Mouse (Mus musculus) stomach, postnatal 0 days (tissue): ENCODE measurements at regions not wholly inside any gene's neighbourhood (a gene's known extent, or its start where the extent isn't known, plus 50 kb on each side); places are given as distances from the start of the nearest gene placed in this dataset.

Experiments used
- CTCF ChIP-seq: IDR thresholded peaks from 2 replicates; pipeline ENCODE4 v1.5.1; 2016; ENCODE audit warnings: antibody characterized with exemption, low read depth, mild to moderate bottlenecking, moderate library complexity
- EP300 ChIP-seq: optimal IDR thresholded peaks from 2 replicates; pipeline ENCODE3; 2016; ENCODE audit warnings: antibody characterized with exemption

- TF ChIP-seq CTCF (peak; percentile 79), EP300 (no peak)
Measured at GRCm38 (mm10) chr6:14585827-14586226, 169.2 kb downstream of the Ppp1r3a start.
